Mouse (Mus musculus): ENCODE results near the gene Myo15b.

Myo15b gene

GRCm38 (mm10) chr11:115858354-115858753, at the start of gene Myo15b:
Gene Myo15b, plus strand, starts transcription at chr11:115858406.
- no peak for DNase-seq

GRCm38 (mm10) chr11:115808696-115809310, 49.4 kb upstream of the Myo15b start:
- DNase-seq: no peak

GRCm38 (mm10) chr11:115809311-115809781, 48.9 kb upstream of the Myo15b start:
- DNase-seq: no peak

GRCm38 (mm10) chr11:115810377-115810776, 47.8 kb upstream of the Myo15b start:
- DNase-seq: no peak

GRCm38 (mm10) chr11:115811381-115812093, 46.7 kb upstream of the Myo15b start:
- DNase-seq: no peak

DNA sequence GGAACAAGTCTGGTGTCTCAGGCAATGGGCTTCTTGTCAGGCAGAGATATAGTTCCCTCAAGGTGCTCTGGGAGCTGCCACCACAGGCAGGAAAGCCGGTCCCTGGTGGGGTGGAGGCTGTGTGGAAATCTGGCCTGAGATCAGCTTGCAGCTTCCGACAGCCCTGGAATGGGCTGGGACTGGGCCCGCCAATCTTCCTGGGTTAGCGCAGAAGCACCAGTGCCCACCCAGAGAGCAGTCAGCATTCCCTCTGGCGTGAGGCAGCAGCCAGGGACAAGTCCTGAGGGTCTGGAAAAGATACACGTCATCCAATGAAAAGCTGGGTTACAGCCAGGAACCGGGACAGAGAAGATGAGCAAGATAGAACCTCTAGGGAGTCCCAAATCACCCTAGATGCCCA, 46.1 kb upstream of the Myo15b start:
- no peak for DNase-seq

DNA sequence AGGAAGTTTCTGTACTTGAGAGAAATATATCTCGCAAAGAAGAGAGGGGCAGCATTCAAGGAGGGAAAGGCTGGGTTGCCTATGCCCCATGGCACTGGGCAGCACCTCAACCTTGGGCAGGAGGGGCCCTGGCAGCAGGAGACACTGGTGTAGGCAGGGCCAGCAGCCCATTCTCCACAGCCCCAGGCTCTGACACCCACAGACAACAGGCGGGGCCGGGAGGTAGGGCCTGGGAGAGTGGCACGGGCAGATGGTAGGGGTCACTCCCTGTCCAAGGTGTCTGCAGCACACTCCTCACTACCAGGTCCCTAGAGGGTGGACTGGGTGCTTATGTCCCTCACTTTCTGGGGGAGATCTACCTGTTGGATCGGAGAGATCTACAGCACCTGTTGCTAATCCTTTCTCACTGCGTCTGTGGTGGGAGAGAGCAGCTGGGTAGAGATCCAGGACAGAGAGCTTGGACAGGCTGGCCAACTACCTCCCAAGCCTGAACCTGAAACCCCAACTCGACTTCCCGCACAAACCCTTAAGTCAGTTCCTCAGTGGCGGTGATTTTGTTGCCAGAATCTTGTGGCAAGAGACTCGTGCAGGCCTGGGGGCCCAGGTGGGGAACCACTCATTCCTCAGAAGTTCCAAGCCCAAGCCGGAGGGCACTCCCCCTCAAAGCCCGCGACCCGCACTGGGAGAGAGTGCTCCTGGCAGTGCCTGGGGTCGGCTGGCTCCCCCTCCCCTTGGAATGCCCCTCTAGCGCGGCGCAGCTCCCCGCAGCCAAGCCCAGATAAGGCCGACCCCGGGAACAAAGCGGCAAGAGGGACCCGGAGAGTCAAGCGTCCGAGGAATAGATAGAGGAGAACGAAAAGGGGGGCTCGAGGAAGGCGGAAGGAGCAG, 45.4 kb upstream of the Myo15b start:
- DNase-seq: peak in 1 of 2 experiments; percentile 13

DNA sequence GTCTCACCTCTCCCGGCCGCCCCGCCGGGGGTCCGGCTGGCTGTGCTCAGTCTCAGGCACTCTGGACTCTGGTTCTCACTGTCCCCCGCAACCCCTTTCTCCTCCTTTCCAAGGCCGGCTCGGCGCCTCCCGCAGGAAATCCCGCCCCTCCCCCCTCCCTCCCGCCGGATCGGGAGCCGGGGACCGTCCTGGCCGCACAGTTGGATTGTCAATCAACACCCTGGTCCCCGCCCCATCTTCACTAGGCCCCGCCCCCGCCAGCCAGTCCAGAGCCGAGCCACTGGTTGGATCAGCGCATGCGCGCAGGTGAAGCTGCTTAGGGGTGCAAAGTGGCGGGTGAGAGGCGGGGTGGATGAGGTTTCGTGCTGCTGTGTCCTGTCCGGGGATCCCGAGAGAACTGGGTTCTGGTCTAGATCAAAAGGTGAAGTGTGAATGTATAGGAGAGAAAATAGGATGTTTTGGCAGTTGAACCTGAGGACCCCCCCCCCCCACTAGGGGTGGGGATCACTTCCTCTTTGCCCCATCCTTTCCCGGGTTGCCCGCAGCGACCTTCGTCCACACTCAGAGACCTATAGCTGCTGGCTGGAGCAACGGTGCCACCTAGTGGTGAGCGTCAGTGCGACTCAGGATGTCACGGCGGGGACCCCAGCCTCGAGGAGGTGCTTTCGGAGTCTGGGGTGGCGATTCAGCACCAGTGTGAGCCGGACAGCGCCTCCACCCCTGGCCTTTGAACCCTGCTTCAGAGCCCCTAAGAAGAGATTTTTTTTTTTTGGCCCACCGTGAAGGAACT, 44.5 kb upstream of the Myo15b start, which contains the start of gene Caskin2:
Gene Caskin2 (minus strand): TSS at position 133 of the 790 bp plus-strand sequence.
- DNase-seq: peak; percentile 86 to 93

- peak; percentile 66 to 67 for DNase-seq
Measured at GRCm38 (mm10) chr11:115814605-115815450, 43.4 kb upstream of the Myo15b start, which contains the start of gene Tsen54. Gene Tsen54, plus strand, starts transcription at chr11:115814724.

GRCm38 (mm10) chr11:115817331-115817730, 40.9 kb upstream of the Myo15b start:
- DNase-seq: no peak

GRCm38 (mm10) chr11:115819915-115820623, 38.1 kb upstream of the Myo15b start:
- no peak for DNase-seq

DNA sequence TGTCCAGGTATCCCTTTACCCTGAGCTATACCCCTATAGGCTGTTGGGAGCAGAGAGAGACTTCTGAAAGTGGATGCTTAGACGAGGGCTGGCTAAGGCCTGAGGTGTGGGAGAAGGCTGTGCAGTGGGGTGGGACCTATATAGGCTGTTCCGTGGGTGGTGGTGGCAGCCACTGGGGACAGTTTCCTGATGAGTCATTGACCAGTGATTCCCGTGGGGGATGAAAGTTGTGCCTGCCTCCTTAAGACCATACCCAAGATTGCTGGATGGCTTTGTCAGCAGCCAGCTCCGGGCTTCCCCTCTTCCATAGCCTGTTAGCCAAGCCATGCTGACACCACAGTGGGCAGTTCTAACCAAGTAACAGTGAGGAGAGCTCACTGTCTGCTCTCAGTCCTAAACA, 37.2 kb upstream of the Myo15b start:
- no peak for DNase-seq

- peak; percentile 83 to 84 for DNase-seq
Measured at GRCm38 (mm10) chr11:115823774-115824740, 34.1 kb upstream of the Myo15b start, which contains the start of gene Llgl2. Gene Llgl2, plus strand, starts transcription at chr11:115824049.

DNA sequence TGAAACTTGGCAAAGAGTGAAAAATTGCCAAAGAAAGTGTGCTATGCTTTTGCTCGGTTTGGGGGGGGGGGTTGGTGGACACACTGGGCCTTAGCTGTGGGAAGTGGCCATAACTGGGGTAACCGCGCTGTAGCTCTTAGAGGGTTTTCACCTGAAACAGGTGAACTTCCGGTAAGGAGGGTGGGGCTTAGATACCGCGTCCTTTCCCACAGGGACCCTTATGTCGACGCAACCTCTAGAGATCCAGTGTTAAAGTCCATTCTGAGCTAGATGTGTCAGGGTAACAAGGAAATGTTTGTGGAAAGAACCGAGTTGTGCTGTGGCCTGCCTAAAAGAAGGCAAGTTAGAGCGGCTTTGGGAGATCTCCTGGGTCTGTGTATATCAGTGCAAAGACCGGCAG, 33.4 kb upstream of the Myo15b start:
- DNase-seq: no peak

DNA sequence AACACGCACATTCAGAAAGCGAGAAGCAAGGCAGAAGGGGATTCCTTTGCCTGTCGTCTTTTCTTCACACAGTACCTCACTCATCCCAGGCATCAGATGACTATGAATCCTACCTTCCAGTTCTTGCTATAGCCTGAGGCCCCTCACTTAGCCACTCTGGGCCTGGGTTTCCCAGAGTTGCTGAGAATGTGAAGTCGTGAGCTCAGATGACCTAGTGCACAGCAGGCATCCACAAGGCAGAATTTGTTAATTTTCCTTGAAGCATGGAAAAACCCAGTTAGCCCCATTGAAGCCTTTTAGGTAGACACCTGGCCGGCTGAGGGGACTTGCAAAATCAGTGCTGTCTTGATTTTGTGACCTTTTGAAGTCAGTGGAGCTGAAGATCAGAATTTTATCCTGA, 31.7 kb upstream of the Myo15b start:
- no peak for DNase-seq

DNA sequence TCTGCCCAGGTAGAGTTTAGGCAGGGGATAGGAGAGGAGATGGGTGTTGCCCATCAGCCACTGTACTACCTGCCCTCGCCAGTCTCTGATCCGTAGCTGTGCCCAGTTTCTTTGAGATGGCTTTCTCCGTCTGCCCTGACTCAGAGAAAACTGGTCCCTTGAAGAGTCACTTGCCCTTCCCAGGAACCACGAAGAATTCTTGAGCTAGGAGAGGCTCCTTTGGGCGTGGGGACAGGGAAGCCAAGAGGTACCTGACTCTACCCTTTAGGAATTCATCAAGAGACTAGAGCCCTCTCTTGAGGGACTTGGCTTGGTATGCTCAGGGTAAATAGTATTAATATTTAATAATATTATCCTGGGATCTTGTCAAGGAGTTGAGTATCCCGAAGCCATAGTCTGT, 30.6 kb upstream of the Myo15b start:
- no peak for DNase-seq

DNA sequence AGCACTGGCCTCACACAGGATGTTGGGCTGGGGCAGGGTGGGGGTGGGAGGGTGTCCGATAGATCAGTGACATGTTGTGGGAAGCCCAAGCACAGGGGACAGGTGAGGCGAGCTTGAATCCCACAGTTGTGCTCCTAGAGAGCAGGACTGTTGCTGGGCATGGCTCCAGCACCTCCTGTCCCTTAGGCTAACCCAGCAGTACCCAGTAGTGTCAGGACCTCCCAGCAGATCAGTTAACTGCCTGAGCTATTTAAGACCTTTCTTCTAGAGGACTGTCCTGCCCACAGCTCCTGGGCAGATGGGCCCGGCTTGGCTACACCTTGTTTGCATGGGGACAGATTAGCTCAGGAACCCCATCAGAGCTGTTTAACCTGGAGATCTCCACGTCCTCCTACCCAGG, 29.2 kb upstream of the Myo15b start:
- DNase-seq: no peak

GRCm38 (mm10) chr11:115830550-115831325, 27.5 kb upstream of the Myo15b start:
- no peak for DNase-seq

GRCm38 (mm10) chr11:115831518-115831917, 26.7 kb upstream of the Myo15b start:
- DNase-seq: no peak

All from thymus, adult 18-20 months (tissue).